Mouse (Mus musculus): ENCODE results near the gene Pagr1a.
A peak's percentile ranks its signal among the peaks of the same experiment; 100 is the strongest.

Pagr1a gene

DNA sequence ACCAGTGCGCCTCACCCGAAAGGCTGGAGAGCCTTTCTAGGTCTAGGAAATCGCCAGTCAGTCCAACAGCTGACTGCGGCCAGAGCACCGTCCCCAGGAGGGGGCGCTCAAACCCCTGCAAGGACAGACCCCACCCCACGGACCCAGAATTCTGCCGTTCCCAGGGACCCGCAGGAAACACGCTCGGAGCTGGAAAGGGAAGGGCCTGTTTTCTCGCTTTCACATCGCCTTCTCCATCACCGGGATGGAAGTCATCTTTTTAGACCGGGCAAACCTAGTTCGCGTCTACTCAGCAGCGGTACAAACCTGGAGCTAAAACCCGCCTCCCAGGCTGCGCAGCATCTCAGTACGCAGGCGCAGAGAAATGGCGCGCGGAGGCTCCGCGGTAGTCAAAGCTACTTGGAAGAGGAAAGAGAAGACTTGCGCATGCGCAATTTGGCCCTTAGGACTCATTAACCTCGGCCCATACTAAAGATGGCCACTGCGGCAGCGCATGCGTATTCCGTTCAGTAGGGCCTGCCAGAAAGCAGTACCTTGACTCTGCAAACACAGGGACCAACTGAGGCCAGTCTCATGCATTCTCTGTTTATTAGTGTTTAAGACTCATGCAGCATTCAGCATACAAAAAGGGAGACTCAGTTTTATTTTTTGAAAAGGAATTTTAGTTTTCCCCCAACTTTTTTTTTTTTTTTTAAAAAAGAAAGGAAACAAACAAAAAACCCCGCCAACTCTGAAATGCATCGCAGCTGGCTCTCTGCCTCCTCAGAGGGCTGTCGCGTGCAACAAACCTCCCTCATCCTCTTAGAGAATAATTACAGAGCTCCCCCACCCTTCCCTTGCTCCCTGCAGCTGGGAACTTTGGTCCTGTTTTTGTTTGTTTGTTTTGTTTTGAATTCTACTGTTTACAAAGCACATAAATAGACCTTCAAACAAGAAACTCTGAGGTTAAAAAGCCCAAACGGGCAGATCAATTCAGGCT, at the start of gene Pagr1a:
Pagr1a (minus strand) TSS at position 382 of the 979 bp plus-strand sequence.
- DNase-seq: peak; percentile 98

DNA sequence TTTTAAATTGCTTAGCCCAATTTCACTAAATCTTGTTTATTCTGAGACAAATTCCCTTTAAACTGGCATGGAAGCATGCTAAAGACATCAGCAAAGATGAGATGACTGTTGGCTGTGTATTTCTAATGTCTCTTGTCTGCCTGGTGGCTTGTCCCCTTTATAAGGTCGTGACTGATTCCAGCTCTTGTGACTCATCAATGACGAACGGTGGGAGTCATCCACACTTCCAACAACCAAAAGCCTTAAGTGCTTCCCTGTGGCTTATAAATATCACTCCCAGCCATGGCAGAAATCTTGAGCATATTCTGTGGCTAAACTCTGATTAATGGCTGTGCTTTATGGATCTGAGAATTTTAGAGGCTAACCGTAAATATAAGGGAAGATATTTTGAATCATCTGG, 49.2 kb upstream of the Pagr1a start:
- no peak for DNase-seq

DNA sequence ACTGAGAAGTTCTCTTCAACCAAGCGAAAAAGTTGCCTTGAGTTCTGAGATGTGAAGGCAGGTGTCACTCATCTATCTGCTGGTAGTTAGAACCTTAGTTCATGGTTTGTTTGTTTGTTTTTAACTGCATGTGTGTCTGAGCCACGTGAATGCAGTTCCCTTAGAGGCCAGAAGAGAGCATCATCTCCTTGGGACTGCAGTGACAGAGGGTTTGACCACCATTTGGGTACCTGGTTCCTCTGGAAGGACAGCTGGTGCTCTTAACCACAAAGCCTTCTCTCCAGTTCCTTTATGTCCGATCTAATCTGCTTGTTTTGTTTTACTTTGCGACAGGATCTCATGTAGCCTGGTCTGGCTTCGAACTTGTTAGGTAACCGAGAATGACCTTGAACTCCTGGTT, 48.4 kb upstream of the Pagr1a start:
- no peak for DNase-seq

DNA sequence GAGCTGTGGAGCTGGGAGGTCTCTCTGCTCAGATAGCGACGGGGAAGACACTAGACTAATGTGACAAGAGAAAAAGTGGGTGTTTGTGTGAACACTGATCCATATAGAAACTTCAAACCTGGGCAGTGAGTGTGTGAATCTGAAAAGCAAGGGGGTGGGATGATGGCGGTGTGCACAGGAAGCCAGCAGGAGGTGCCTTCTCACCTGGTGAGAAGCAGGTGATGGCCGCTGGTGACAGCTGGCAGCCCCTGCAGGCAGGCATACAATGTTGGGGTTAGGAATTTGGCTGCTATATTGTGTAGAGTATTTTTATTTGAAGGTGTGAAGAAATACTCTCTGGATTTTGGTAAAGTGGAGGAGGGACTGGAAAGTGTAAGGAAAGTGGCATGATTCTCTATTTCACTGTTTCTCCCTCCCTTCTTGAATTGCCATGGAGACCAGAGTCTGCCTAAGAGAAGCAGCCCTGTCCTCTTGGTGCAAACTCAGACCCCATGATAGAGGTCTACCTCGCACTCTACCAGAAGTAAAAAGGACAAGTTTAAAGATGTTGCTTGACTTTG, 38.0 kb upstream of the Pagr1a start:
- no peak for DNase-seq

DNA sequence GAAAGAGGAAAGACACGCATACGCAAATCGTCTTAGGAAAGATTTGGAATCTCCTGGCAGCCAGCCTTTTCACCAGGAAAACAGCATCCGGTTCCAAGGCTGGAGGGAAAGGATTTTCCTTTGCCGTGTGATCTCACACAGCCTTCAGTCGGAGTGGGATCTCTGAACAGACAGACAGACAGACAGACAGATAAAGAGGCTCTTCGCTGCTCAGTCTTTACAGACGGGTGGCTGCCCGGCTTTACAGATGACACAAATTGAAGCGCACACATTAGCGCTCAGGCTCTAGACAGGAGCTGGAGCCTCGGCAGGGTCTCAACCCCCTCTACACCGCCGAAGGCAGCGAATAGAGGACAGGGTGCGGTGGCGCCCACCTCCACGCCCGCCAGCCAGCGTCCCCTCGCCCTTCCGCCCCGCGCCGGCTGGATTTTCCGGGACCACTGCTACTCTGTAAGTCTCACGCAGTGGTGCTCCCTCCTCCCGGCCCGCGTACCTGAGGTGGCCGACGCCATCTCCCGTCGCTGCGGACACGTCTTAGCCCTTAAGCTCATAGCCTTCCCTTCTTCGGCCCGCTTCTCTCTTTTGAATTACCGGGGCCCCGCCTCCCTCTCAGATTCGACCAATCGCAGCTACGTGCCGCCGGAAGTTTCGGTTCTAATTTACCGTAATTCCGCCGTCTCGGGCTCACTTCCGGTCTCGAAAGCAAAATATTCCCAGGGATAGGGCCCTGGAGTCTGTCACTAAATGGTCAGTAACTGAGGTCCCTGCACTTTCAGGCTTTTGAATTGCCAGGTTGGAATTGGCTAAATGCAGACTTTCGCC, 24.9 kb upstream of the Pagr1a start, which contains the start of gene Kif22:
Kif22 (minus strand) TSS at position 621 of the 822 bp plus-strand sequence.
- peak; percentile 87 for DNase-seq

DNA sequence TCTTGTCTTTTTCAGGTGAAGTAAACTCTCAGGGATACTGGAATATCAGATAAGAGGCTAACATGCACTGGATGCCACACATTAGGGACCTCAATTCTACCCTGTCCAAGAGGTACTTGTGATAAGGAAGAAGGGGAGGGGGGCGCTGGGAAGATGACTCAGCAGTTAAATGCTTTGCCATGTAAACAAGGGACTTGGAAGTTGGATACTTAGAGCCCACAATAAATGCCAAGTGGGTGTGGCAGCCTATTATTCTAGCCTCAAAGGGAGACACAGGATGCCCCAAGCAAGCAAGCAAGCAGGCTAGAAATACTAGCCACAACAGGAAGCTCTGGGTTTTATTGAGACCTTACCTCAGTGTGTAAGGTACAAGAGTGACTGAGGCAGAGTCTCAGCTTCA, 14.1 kb upstream of the Pagr1a start:
- DNase-seq: no peak

DNA sequence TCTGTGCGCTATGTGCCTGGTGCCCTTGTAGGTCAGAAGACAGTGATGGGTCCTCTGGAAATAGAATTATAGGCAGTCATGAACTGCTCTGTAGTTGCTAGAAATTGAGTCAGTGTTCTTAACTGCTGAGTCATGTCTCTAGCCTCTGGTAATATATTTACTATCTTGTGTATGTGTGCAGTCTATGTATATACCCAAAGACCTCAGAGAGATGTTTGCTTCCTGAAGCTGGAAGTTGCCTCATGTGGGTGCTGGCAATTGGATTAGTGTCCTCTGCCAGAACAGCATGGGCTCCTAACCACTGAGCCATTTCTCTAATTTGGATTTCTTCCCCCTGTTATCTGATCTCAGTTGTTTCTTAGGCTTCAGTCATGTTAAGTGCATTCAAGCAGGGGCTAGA, 13.0 kb upstream of the Pagr1a start:
- no peak for DNase-seq

DNA sequence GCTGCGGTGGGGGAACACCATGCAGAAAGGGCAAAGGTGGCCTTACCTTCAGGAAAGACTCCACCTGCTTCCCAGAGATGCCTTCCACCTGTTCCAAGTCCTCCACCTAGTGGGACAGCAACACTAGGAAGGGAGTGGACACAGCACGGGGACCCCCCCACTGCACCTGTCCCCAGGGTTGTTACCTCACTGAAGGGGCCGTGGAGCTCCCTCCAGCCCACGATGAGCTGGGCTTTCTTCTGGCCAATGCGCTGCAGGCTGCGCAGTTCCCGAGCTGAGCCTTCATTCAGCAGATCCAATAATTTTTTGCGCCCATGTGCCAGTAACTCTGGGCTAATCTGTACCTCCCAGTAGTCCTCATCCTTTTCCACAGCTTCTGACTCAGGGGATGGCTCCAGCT, 10.7 kb upstream of the Pagr1a start:
- no peak for DNase-seq

DNA sequence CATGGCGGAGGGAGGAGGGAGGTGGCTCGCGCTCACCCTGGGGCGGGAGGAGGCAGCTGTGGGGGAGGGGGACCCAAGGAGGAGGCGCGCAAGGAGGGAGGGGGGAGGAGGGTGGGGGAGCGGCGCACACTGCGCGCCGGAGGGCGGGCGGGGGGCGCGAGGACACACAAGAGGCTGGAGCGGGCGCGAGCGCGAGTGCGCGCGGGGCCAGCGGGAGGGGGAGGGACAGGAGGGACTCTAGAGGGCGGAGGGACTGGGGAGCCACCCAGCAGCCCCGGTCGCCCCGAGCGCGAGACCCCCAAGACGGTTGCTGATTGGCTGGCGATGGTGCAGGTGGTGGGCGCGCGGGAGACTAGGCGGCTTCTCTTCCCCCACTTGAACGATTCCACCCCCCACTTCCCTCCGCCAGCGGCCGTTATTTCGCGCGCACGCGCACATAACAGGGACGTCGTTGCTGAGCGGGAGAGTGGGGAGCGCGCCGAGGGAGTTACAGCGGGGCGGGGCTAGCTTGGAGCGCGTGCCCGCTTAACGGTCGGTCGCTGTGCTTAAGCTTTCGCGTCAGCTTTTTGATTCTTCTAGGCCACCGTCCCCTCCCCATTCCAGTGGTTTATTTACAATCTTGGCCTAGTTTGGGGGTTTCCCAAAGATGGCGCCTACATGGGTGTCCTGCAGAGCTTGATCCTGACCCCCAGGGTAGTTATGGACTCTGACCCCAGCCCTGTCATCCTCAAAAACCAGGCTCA, 10.0 kb upstream of the Pagr1a start, which contains the start of gene Maz:
Maz (minus strand) TSS at position 54 of the 743 bp plus-strand sequence.
- DNase-seq: peak; percentile 99

DNA sequence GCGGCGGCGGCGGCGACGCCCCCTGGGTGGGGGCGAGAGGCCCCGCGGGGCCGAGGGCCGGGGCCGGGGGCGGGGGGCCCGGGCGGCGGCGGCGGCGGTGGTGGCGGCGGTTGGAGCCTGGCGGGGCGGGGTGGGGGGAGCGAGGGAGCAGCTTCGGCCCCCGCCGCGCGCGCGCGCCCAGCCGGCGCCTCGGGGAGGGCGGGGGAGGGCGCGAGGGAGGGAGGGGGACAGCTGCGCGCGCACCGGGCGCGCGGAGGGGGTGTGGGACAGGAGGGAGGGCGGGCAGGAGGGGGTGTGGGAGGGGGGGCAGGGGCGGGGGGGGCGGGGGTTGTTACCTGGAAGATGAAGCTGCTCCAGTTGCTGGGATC, 9.4 kb upstream of the Pagr1a start:
- DNase-seq: no peak

DNA sequence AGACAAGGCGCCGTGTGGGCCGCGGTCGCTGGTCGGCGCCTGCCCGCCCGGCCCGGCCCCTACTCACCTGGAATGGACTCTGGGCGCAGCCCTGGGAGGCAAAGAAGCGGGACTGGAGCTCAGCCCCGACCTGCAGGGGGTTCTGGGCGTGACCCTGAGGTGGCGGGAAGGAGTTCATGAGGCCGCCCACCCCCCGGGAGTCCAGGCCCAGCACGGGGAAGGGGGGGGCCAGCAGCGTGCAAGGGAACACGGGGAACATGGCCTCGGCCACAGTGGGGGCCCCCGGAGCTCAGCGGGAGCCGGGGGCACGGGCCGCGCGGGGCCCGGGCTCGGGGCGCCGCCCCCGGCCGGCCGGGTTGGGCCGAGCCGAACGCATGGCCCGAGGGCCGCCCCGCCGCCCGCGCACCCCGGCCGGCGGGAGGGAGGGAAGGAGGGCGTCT, 9.0 kb upstream of the Pagr1a start:
- peak; percentile 78 for DNase-seq

DNA sequence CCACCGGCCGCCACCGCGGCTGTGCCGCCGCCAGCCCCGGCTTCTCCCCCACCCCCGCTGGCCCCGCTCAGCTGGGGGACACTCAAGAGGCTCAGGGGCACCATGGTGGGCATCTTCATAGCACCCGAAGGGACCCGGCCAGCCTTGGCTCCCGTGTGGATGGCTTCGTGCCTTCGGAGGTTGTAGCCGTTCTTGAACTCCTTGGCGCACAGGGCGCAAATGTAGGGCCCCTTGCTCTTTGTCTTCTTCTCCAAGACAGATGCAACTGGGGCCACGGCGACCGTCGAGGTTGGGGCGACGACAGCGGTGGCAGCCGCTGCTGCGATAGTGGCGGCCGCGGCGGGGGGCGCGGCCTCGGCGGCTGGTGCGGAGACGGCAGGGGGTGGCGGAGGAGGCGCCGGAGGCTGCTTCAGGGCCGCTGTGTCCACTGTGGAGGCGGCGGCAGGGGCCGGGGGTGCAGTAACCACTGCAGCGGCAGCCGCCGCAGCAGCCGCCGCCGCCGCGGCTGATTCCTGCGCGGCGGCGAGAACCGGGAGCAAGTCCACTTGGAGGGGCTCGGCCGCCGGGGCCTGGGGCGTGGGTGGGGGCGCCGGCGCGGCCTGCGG, 8.5 kb upstream of the Pagr1a start:
- DNase-seq: peak; percentile 44

DNA sequence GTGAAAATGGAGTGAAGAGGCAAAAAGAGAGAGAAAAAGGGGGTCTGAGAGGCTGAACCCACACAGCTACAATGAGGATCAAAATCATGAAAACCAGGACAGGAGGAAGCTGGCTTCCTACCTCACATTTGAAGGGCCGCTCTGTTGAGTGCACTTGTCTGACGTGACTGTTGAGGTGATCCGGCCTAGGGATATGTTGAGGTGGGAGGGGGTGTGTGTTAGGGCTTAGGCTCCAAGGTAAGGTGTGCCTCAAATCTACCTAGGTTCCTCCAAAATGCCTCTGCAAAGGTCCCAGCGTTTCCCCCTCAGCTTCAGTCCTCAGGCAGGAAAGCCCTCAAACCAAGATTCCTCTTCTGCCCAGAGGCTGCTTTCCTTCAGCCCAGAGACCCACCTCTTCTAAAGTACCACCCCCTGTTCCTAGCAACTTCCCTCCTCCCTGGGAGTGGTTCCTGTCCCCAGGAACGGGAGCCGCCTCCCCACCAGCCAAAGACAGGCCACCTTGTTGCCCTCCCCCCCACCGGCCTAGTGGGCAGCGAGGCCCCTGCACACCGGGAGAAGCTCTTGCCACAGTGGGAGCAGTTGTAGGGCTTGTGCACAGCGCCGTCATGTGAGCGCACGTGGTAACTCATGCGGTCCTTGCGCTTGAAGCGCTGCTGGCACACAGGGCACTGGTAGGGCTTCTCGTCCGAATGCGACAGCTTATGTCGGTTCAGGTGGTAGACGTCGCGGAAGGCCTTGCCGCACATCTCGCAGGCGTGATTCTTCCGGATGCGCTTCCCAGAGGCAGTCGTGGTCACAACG, 7.8 kb upstream of the Pagr1a start:
- DNase-seq: peak; percentile 89

DNA sequence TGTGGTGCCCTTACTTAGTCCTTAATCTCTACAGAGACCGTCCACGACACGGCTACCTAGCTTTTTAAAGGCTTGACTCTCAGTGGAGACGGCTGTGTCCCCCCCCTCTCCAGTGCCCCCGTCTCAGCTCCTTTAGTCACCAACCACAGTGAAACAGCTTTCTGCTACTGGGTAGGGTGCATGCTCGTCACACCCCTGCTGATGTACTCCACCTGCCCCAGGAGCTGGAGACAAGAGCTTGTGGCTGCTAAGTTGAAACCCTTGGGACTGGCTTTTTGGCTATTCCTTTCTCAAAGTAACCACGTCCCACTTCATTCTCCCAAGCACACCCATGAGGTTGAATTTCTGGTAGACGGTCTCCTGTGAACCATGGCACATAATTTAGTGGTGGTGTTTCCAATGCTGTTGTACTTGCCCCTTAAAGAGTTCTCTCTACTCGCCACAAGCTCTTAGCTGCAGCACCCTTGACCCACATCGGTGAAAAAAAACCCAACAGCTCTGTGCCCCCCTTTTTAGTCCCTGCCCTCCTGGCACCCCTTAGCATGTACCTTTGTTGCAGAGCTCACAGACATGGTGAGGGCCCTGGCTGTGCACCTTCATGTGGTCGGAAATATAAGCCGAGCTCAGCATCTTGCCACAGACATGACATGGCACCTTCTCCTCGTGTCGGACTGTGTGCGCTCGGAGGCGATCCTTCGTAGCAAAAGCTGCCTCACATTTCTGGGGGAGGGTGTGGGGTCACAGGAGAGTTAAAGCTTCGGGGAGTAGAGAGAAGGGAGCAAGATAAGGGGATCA, 6.9 kb upstream of the Pagr1a start:
- peak; percentile 28 for DNase-seq

DNA sequence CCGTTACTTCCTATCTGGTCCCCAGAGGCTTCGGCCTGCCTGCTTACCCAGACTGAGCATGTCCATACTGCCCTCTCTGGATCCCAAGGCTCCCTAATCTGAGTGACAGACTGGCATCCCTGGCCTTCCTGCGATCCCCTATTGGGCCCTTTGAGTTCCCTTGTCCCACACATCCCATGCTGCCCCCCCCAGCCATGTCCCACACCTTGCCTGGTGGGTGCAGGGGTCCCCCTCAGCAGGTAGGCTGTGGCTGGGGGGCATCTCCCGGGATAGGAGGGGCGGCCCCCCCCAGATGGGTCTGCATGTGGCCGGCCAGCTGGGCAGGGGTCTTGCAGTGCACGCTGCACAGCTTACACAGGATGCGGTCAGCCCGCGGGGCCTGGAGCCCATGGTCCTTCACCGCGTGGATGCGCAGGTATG, 6.1 kb upstream of the Pagr1a start:
- DNase-seq: no peak

DNA sequence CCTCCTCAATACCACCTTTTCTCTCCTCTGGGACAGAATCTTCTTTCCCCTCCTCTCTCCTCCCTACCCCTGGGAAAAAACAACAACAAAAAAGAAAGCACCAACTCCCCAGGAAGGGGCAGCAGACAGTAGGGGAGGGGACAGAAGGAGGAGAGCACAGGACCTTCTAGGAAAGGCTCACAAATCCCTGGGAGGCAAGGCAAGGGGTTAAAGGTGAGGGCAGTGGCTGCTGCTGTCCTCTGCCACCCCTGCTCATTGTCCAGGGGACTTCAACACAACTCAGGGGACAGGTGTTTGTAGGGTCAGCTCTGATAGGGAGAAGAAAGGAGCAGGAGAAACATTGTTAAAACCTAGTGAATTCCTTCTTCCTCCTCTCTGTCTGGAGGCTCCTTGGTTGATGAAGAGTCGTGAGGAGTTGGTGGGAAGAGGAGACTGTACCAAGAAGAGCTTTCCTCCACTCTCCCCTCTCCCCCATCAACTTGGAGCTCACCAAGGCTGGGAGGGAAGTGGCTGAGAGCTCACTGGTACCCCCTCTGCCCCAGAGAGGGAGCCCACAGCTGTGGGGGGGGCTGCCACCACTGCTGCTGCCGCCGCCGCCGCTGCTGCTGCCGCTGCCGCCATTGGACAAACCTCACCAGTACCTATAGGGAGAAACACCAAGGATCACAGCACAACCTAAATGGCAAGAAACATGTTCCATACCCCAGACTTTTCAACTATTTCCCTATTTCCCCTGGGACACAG, 5.5 kb upstream of the Pagr1a start:
- no peak for DNase-seq

DNA sequence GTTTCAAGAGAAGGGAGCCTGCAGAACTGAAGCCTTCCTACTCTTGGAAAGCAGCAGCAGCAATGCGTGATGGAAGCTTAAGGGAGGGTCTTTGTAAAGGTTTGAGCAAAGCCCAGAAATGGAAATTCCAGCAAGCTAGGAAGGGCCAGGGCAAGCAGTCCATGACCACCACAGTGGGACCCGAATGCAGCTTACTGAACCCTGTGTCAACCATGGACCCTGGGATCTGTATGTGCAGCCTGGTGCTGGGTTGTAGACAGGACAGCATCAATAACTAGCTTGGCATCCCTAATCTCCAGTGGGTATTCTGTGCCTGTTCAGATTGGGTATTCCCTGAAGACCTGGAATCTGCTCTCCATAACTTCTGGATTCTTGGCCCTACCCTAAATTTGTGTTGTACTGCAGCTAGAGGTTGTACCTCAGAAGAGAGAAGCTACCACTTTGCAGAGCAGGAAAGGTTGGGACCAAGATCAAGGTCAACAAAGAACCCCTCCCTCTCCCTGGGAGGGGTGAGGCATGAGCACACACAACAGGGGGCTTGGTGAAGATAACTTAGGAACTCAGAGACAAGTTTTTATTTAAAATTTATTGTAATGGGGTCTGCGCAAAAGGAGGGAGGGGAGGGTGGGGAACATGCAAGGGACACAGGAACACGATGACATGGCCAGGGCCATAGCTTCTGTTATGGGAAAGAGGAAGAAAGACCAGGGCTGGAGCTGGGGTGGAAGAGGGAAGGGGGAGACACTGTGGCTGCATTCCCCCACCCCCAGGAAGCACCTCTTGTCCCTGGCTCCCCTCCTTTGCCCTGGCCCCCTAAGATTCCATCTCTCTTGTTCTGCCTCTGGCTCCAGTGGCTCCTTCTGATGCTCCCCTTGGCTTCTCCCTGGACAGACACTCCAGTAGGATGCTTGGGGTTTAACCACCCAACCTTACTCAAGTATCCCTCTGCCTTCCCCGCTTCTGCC, 4.7 kb upstream of the Pagr1a start:
- DNase-seq: no peak

DNA sequence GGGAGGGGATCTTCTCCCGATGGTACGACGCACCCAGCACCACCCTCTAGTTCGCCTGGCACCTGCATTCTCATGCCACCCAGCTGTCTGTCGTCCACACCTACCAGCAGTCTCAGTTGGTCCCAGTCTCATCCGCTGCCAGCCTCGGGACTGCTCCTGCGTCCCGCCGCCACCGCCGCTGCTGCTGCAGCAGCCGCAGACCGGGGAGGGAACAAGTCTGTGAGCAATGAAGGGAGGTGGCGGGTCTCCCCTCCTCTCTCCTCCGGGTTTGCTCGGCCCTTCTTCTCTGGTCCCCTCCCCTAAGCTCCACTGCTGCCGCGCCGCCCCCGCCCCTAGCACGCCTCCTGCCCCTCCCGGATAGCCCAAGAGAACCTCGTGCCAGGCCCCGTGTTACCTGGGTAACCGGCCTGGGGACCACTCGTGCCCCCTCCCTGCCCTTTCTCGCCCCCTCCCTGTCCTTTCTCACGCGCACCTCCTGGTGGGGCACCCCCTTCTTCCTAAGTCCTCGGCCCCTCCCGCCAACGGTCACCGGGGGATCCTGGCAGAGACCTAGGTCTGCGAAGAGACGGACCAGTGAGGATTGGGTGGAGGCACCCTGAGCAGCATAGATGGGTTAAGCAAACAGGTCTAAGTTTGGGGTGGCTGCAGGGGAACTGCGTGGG, 3.9 kb upstream of the Pagr1a start, which contains the start of the genes Gm42742 and Prrt2:
Gm42742 (minus strand) TSS at position 197 of the 662 bp plus-strand sequence.
Prrt2 (minus strand) TSS at position 311 of the 662 bp plus-strand sequence.
- peak; percentile 28 for DNase-seq

Measured in kidney, adult 11 months (tissue).